Mouse (Mus musculus) CH12.LX (cell line): ENCODE measurements at regions not wholly inside any gene's neighbourhood (a gene's known extent, or its start where the extent isn't known, plus 50 kb on each side); places are given as distances from the start of the nearest gene placed in this dataset.

ENCODE experiments used
- DNase-seq: peaks from one replicate; pipeline ENCODE4 v3.0.0-alpha.2; 2013; ENCODE audit errors: extremely low read depth
- H3K27ac ChIP-seq: 2 replicates; pipeline ENCODE4 v1.5.1; 2012; ENCODE audit warnings: low read depth, mild to moderate bottlenecking, control low read depth, moderate library complexity; ENCODE audit not compliant: insufficient read depth
- H3K27me3 ChIP-seq: replicated peaks from 2 replicates; pipeline ENCODE3; 2012; ENCODE audit warnings: inconsistent platforms
- H3K36me3 ChIP-seq, 2 experiments: replicated peaks in 1 of 2; 2 replicates each; pipeline versions ENCODE3 to v1.6.1; 2012; ENCODE audit warnings: inconsistent platforms in 1 of 2, low read length in 1 of 2, mild to moderate bottlenecking in 1 of 2, mixed read lengths in 1 of 2, moderate library complexity in 1 of 2; ENCODE audit not compliant: control insufficient read depth in 1 of 2, insufficient read depth in 1 of 2
- H3K4me1 ChIP-seq, 2 experiments: 2 replicates each; pipeline ENCODE4 v1.6.1; 2012; ENCODE audit warnings: inconsistent platforms in 1 of 2, moderate library complexity in 1 of 2; ENCODE audit not compliant: insufficient read depth in 2 of 2, control insufficient read depth in 1 of 2
- H3K4me2 ChIP-seq: 2 replicates; pipeline ENCODE4 v1.6.1; 2012; ENCODE audit warnings: low read depth, mild to moderate bottlenecking, control low read depth; ENCODE audit not compliant: poor library complexity, insufficient read depth, severe bottlenecking
- H3K4me3 ChIP-seq, 3 experiments: fragments of 150-350 bp in 1 of 3; sonication (generic) in 1 of 3; replicated peaks in 1 of 3; 2 replicates each; pipeline versions ENCODE3 to v1.5.1; 2011 to 2012; ENCODE audit warnings: low read depth in 2 of 3, low read length in 2 of 3, mild to moderate bottlenecking in 2 of 3, moderate library complexity in 2 of 3, control low read depth in 1 of 3, improper control_type of control experiment in 1 of 3, inconsistent platforms in 1 of 3, mixed read lengths in 1 of 3; ENCODE audit not compliant: poor library complexity in 1 of 3
- H3K79me2 ChIP-seq: replicated peaks from 2 replicates; pipeline ENCODE4 v1.6.1; 2012; ENCODE audit warnings: mild to moderate bottlenecking, moderate library complexity; ENCODE audit not compliant: control insufficient read depth, poor library complexity, insufficient read depth, severe bottlenecking; ENCODE audit errors: extremely low read depth
- H3K9ac ChIP-seq: 2 replicates; pipeline ENCODE4 v1.6.1; 2012; ENCODE audit warnings: low read depth, mild to moderate bottlenecking, control low read depth, moderate library complexity; ENCODE audit not compliant: insufficient read depth
- H3K9me3 ChIP-seq: replicated peaks from 2 replicates; pipeline ENCODE3; 2012; ENCODE audit warnings: low read length, inconsistent platforms, mixed read lengths
- BHLHE40 ChIP-seq: IDR thresholded peaks from 2 replicates; pipeline ENCODE4 v1.6.1; 2011; ENCODE audit warnings: mild to moderate bottlenecking, low read depth, low read length, improper control_type of control experiment
- CTCF ChIP-seq, 2 experiments: IDR thresholded peaks in 1 of 2; conservative IDR thresholded peaks in 1 of 2; 2 replicates each; pipeline ENCODE4 v1.5.1; 2011 to 2012; ENCODE audit warnings: low read depth in 2 of 2, low read length in 2 of 2, improper control_type of control experiment in 1 of 2, inconsistent platforms in 1 of 2, mild to moderate bottlenecking in 1 of 2, moderate library complexity in 1 of 2
- ELF1 ChIP-seq: IDR thresholded peaks from 2 replicates; pipeline ENCODE4 v1.6.1; 2014; ENCODE audit warnings: low read depth, mild to moderate bottlenecking, inconsistent platforms, low read length, improper control_type of control experiment
- ETS1 ChIP-seq: conservative IDR thresholded peaks from 2 replicates; pipeline ENCODE4 v1.6.1; 2012; ENCODE audit warnings: low read depth, mild to moderate bottlenecking, inconsistent platforms, low read length, improper control_type of control experiment, moderate library complexity
- HCFC1 ChIP-seq: IDR thresholded peaks from 2 replicates; pipeline ENCODE4 v1.6.1; 2012; ENCODE audit warnings: low read depth, mild to moderate bottlenecking, inconsistent platforms, low read length, improper control_type of control experiment
- IRF4 ChIP-seq: IDR thresholded peaks from 2 replicates; pipeline ENCODE4 v1.6.1; 2014; ENCODE audit warnings: low read depth, mild to moderate bottlenecking, inconsistent platforms, low read length, improper control_type of control experiment
- JUN ChIP-seq: IDR thresholded peaks from 2 replicates; pipeline ENCODE4 v1.6.1; 2011; ENCODE audit warnings: low read depth, mild to moderate bottlenecking, low read length, improper control_type of control experiment, moderate library complexity; ENCODE audit not compliant: insufficient read depth
- KAT2A ChIP-seq: IDR thresholded peaks from 2 replicates; pipeline ENCODE4 v1.6.1; 2012; ENCODE audit warnings: low read length, improper control_type of control experiment, inconsistent platforms; ENCODE audit not compliant: insufficient replicate concordance
- MAFK ChIP-seq: IDR thresholded peaks from 2 replicates; pipeline ENCODE4 v1.6.1; 2011; ENCODE audit warnings: low read length, improper control_type of control experiment; ENCODE audit not compliant: insufficient replicate concordance
- MAX ChIP-seq: IDR thresholded peaks from 2 replicates; pipeline ENCODE4 v1.6.1; 2011; ENCODE audit warnings: low read length, improper control_type of control experiment
- NELFE ChIP-seq: IDR thresholded peaks from 2 replicates; pipeline ENCODE4 v1.6.1; 2011; ENCODE audit warnings: low read depth, low read length, improper control_type of control experiment
- NRF1 ChIP-seq: IDR thresholded peaks from 2 replicates; pipeline ENCODE4 v1.6.1; 2014; ENCODE audit warnings: low read depth, mild to moderate bottlenecking, inconsistent platforms, low read length, improper control_type of control experiment, moderate library complexity
- PAX5 ChIP-seq: IDR thresholded peaks from 2 replicates; pipeline ENCODE4 v1.6.1; 2012; ENCODE audit warnings: low read length, inconsistent platforms, mixed read lengths
- POLR2AphosphoS2 ChIP-seq: IDR thresholded peaks from 2 replicates; pipeline ENCODE4 v1.6.1; 2011; ENCODE audit warnings: low read depth, low read length, improper control_type of control experiment
- RCOR1 ChIP-seq: conservative IDR thresholded peaks from 2 replicates; pipeline ENCODE4 v1.6.1; 2012; ENCODE audit warnings: low read depth, mild to moderate bottlenecking, inconsistent platforms, low read length, improper control_type of control experiment
- SIN3A ChIP-seq: IDR thresholded peaks from 2 replicates; pipeline ENCODE4 v1.6.1; 2012; ENCODE audit warnings: low read length, improper control_type of control experiment, inconsistent platforms
- TCF12 ChIP-seq: IDR thresholded peaks from 2 replicates; pipeline ENCODE4 v1.6.1; 2014; ENCODE audit warnings: low read depth, mild to moderate bottlenecking, inconsistent platforms, low read length, improper control_type of control experiment
- ZC3H11A ChIP-seq: IDR thresholded peaks from 2 replicates; pipeline ENCODE4 v1.6.1; 2012; ENCODE audit warnings: low read depth, mild to moderate bottlenecking, inconsistent platforms, low read length, improper control_type of control experiment
- ZNF384 ChIP-seq: IDR thresholded peaks from 2 replicates; pipeline ENCODE4 v1.6.1; 2012; ENCODE audit warnings: low read depth, low read length, improper control_type of control experiment, inconsistent platforms
- dilution Hi-C: fragments of 300-500 bp; cut with MboI; formaldehyde crosslinking; loops from 2 replicates; pipeline ENCODE4 v1.14.3; 2020; ENCODE audit warnings: low sequenced_read_pairs; ENCODE audit not compliant: extremely low pct_unique_long_range_greater_than_20kb, extremely low pct_ligation_motif_present
- in situ Hi-C: fragments of 300-500 bp; cut with MboI; formaldehyde crosslinking; loops from 3 replicates; pipeline ENCODE4 v1.14.3; 2019; ENCODE audit warnings: low sequenced_read_pairs, low pct_ligation_motif_present, low pct_unique_long_range_greater_than_20kb, mixed read lengths

- H3K4me3 ChIP-seq = no peak overlapping the region
- H3K79me2 ChIP-seq = no peaks in the 10 kb centered on the region
- H3K27ac ChIP-seq = no peak overlapping the region
- no peaks in the 10 kb centered on the region for H3K36me3 ChIP-seq
- H3K9ac ChIP-seq = no peak overlapping the region
- H3K9me3 ChIP-seq = no peaks in the 10 kb centered on the region
- in situ Hi-C loops (no loop called here), dilution Hi-C loops (no loop called here)
- no peaks in the 10 kb centered on the region for H3K4me1 ChIP-seq
- peaks cover 8% of the 10 kb centered on the region for H3K27me3 ChIP-seq
- no peak for TF ChIP-seq ELF1
- TF ChIP-seq PAX5 = no peak
- TF ChIP-seq NELFE = no peak
- no peak for TF ChIP-seq ZNF384
- no peak for TF ChIP-seq POLR2AphosphoS2
- no peak for TF ChIP-seq TCF12
- TF ChIP-seq JUN = no peak
- TF ChIP-seq BHLHE40 = no peak
- TF ChIP-seq ETS1 = no peak
- no peak overlapping the region for H3K4me2 ChIP-seq
- DNase-seq = no peak
These were observed 139.3 kb upstream of the Col8a1 start for GRCm38 (mm10) chr16:57893698-57894352.

- Histone ChIP-seq H3K4me3 (no peak overlapping the region), H3K9me3 (no peaks in the 10 kb centered on the region), H3K4me2 (no peak overlapping the region), H3K9ac (no peak overlapping the region), H3K27ac (no peak overlapping the region), H3K79me2 (no peaks in the 10 kb centered on the region), H3K27me3 (peaks cover 4% of the 10 kb centered on the region), H3K4me1 (no peaks in the 10 kb centered on the region), H3K36me3 (no peaks in the 10 kb centered on the region)
- DNase-seq = no peak
- in situ Hi-C loops (no loop called here), dilution Hi-C loops (no loop called here)
- no peak for TF ChIP-seq MAX
- TF ChIP-seq MAFK = no peak
- TF ChIP-seq NRF1 = no peak
- TF ChIP-seq NELFE = no peak
- TF ChIP-seq HCFC1 = no peak
- TF ChIP-seq SIN3A = no peak
- no peak for TF ChIP-seq RCOR1
- TF ChIP-seq IRF4 = no peak
- no peak for TF ChIP-seq CTCF (conservative IDR thresholded peaks at IDR 0.05 in 1 of 2, IDR thresholded peaks at IDR 0.05 in 1 of 2; ENCODE audit: low read depth in 2 of 2, low read length in 2 of 2)
- no peak for TF ChIP-seq ZC3H11A
- no peak for TF ChIP-seq KAT2A
- TF ChIP-seq JUN = no peak
These were observed 146.5 kb upstream of the Col8a1 start for GRCm38 (mm10) chr16:57901006-57901405.
